Mouse (Mus musculus) lung, adult 2 months (tissue): ENCODE measurements around the gene Mcm10.

Experiments
- CTCF ChIP-seq: fragments of 200-500 bp; IDR thresholded peaks from 2 replicates; pipeline ENCODE4 v1.5.1; 2011; ENCODE audit warnings: mild to moderate bottlenecking, low read length, control low read depth; ENCODE audit not compliant: insufficient read depth
- POLR2A ChIP-seq: fragments of 200-500 bp; IDR thresholded peaks from 2 replicates; pipeline ENCODE4 v1.6.1; 2011; ENCODE audit warnings: low read depth, mild to moderate bottlenecking, control low read depth, low read length, borderline replicate concordance; ENCODE audit errors: extremely low read depth

DNA sequence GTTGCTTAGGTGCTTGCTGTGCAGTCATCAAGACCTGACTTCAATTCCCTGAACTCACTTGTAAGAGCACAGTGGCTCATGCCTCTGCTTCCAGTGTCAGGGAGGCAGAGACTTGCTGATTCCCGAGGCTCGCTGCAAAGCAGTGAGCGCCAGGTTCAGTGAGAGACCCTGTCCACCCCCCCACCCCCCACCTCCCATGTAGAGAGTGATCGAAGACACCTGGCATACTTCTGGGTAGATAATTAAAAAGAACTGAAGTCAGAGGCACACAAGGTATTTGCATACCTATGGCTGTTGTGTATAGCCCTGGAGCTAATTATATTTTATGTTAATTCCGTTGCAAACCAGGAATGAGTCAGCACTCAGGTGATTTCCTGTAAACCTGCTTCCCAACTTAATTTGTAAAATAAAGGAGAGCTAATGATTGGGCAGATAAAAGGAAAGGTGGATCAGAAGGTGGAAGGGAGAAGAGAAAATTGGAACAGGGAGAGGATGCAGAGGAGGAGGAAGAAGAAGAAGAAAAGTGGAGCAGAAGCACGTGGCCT, 58.3 kb downstream of the Mcm10 start:
- TF ChIP-seq CTCF, result no peak
- TF ChIP-seq POLR2A, result no peak
